Mouse (Mus musculus): ENCODE results near the gene Adcy1. TPM values are rescaled to one million over a fixed set of nuclear protein-coding genes. Genes with fewer than 3 reads are reported as not detected.

The Adcy1 gene
- polyA plus RNA-seq, 1 experiment from 2014 or later = 2.0 TPM

DNA sequence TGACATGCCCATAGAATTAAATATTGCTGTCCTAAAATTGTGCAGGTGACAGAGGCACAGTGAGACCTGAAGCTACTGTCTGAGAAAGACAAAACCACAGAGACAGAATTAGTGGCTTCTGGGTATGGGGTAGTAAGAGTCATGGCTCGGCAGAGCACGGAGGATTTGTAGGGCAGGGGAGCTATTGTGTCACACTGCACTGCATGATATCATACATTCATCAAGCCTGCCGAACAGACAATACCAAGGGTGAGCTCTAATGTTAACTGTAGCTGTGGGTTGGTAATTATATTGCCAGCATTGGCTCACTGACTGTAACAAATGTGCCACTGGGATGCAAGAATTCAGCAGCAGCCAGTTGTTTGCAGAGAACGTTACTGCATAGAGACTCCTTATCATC, 101.1 kb downstream of the Adcy1 start:
- H3K4me2 ChIP-seq (ENCODE audit: low read depth) = no peak overlapping the region
- no peaks in the 10 kb centered on the region for H3K9me3 ChIP-seq (ENCODE audit: control insufficient read depth, low read length)
- DNase-seq (ENCODE audit: low spot score) (no peak), ATAC-seq (ENCODE audit: insufficient read depth, low FRiP score, low TSS enrichment) (peak; percentile 52; the same call in 1 of the 2 replicates)
- H3K36me3 ChIP-seq (ENCODE audit: control insufficient read depth, insufficient read depth, low read length) = no peaks in the 10 kb centered on the region
- H3K4me1 ChIP-seq (ENCODE audit: control insufficient read depth, insufficient read depth, low read length) = no peaks in the 10 kb centered on the region
- no peaks in the 10 kb centered on the region for H3K27me3 ChIP-seq (ENCODE audit: control insufficient read depth, insufficient read depth, low read length)
- H3K4me3 ChIP-seq (ENCODE audit: low read depth, low read length) = no peak overlapping the region
- no peak overlapping the region for H3K27ac ChIP-seq (ENCODE audit: low read depth, low read length)
- no peak overlapping the region for H3K9ac ChIP-seq (ENCODE audit: low read length)
- 58% methylated on average over 4 of the region's 4 CpGs for WGBS

DNA sequence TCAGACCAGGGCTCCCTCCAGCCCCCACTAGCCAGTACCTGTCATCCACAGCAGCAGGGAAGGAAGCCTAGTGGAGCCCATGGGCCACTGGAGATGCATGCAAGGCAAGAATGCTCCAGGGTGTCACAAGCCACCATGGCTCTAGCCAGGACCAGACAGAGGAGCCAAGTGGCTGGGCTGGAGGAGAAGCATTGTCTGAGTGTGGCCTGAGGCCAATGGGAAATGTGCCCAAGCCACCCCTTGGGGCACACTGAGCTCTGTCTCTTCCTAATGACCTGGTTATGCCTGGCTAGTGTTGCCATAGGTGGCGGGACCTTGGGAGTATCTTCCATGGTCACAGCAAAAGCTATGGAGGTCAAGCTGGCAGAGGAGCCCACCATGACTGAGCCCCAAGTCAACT, 106.4 kb downstream of the Adcy1 start:
- Histone ChIP-seq H3K4me2 (ENCODE audit: low read depth) (no peak overlapping the region), H3K9me3 (ENCODE audit: control insufficient read depth, low read length) (no peaks in the 10 kb centered on the region), H3K9ac (ENCODE audit: low read length) (no peak overlapping the region), H3K27me3 (ENCODE audit: control insufficient read depth, insufficient read depth, low read length) (no peaks in the 10 kb centered on the region), H3K27ac (ENCODE audit: low read depth, low read length) (no peak overlapping the region), H3K4me1 (ENCODE audit: control insufficient read depth, insufficient read depth, low read length) (no peaks in the 10 kb centered on the region), H3K4me3 (ENCODE audit: low read depth, low read length) (no peak overlapping the region), H3K36me3 (ENCODE audit: control insufficient read depth, insufficient read depth, low read length) (no peaks in the 10 kb centered on the region; the same call in 1 of the 2 replicates)
- no peak for DNase-seq (ENCODE audit: low spot score)
- WGBS = 100% methylated on average over 1 of the region's 1 CpGs
- no peak for ATAC-seq (ENCODE audit: insufficient read depth, low FRiP score, low TSS enrichment)

DNA sequence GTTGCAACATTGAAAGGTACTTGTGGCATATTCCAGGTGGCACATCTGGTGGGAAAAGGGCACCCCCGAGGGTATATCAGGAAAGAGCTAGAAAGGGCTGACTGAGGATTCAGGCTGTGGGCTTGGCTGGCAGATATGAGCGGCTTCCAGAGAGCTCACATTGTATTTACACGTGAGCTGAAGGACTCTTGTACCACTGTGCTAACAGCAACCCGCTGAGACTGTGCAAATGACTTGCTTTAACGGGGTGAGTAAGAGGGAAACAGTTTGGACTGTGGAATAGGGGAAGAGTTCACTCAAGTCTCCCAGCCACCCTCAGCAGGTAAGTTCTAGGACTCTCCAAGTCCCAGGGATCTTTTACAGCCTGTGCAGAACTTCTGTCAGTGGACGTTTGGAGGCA, 110.4 kb downstream of the Adcy1 start:
- no peak overlapping the region for H3K27ac ChIP-seq (ENCODE audit: low read depth, low read length)
- no peak overlapping the region for H3K4me2 ChIP-seq (ENCODE audit: low read depth)
- no peak overlapping the region for H3K9ac ChIP-seq (ENCODE audit: low read length)
- ATAC-seq (ENCODE audit: insufficient read depth, low FRiP score, low TSS enrichment) (no peak), DNase-seq (ENCODE audit: low spot score) (no peak)
- H3K4me3 ChIP-seq (ENCODE audit: low read depth, low read length) = no peak overlapping the region
- H3K4me1 ChIP-seq (ENCODE audit: control insufficient read depth, insufficient read depth, low read length) = no peaks in the 10 kb centered on the region
- WGBS = 87% methylated on average over 6 of the region's 6 CpGs
- H3K36me3 ChIP-seq (ENCODE audit: control insufficient read depth, insufficient read depth, low read length) = no peaks in the 10 kb centered on the region; the same call in 1 of the 2 replicates
- H3K9me3 ChIP-seq (ENCODE audit: control insufficient read depth, low read length) = no peaks in the 10 kb centered on the region
- no peaks in the 10 kb centered on the region for H3K27me3 ChIP-seq (ENCODE audit: control insufficient read depth, insufficient read depth, low read length)

DNA sequence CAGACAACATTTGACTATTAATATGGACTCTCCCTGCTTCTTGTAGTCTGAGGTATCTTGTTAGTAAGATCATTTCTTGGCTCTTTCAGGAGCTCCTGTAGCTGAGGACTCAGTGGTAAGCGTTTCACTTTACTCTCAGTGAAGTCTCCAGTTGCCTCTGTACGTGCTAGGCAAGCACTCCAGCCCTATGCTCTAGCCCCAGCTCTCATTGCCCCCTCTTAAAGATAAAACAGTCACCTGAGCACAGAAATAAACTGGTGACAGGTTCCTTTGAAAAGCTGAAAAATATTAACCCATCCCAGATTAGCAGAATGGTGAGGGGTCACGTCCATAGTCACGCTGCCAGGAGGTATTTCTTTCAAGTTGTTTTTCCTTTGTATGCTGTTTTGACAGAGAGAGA, 115.4 kb downstream of the Adcy1 start:
- no peaks in the 10 kb centered on the region for H3K36me3 ChIP-seq (ENCODE audit: control insufficient read depth, insufficient read depth, low read length)
- H3K9ac ChIP-seq (ENCODE audit: low read length) = no peak overlapping the region
- ATAC-seq (ENCODE audit: insufficient read depth, low FRiP score, low TSS enrichment) (no peak), DNase-seq (ENCODE audit: low spot score) (no peak)
- no peak overlapping the region for H3K4me2 ChIP-seq (ENCODE audit: low read depth)
- WGBS = 80% methylated on average over 4 of the region's 4 CpGs
- no peaks in the 10 kb centered on the region for H3K27me3 ChIP-seq (ENCODE audit: control insufficient read depth, insufficient read depth, low read length)
- no peak overlapping the region for H3K4me3 ChIP-seq (ENCODE audit: low read depth, low read length)
- H3K27ac ChIP-seq (ENCODE audit: low read depth, low read length) = no peak overlapping the region
- no peaks in the 10 kb centered on the region for H3K9me3 ChIP-seq (ENCODE audit: control insufficient read depth, low read length)
- no peaks in the 10 kb centered on the region for H3K4me1 ChIP-seq (ENCODE audit: control insufficient read depth, insufficient read depth, low read length)

DNA sequence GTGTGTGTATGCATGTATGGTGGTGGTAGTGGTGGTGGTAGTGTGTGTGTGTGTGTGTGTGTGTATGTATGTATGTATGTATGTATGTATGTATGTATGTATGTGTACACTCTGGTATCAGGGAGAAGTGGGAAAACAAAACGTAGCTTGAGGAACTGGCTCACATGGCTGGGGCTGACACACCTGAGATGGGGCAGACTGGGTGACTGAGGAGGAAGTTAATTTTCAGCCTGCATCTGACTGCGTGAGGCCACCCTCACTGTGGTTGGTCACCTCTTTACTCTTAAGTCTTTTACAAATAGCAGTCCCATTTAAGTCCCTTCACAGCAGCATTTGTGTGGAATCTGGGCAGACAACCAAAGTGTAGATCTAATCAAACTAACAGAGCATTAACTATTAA, 116.0 kb downstream of the Adcy1 start:
- 94% methylated on average over 2 of the region's 2 CpGs for WGBS

DNA sequence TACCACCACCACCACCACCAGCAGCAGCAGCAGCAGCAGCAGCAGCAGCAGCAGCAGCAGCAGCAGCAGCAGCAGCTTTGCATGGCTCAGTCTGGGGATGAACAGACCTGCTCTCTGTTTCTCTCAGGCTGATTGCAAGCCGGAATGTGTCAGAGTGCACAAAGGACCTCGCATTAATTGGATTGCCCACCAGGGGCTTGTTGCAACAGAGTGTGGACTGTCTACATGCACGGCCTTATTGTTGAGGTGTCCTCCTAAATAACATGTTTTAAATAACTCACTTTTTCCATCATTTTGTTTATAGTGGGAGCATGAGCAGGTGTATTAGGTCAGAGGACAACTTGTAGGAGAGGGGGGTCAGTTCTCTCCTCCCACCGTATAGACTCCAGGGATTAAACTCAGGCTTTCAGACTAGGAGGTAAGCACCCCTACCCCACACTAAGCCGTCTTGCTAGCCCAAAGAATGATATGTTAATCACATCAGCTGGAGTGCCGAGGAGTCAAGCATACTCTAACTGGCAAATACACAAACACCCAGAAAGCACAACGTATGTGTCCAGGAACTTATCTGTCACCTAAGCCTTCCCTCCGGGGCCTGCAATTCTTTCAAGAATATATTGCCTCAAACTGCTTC, 119.2 kb downstream of the Adcy1 start:
- no peaks in the 10 kb centered on the region for H3K4me1 ChIP-seq (ENCODE audit: control insufficient read depth, insufficient read depth, low read length)
- ATAC-seq (ENCODE audit: insufficient read depth, low FRiP score, low TSS enrichment) (peak; percentile 66), DNase-seq (ENCODE audit: low spot score) (peak; percentile 46)
- H3K4me3 ChIP-seq (ENCODE audit: low read depth, low read length) = no peak overlapping the region
- no peak overlapping the region for H3K9ac ChIP-seq (ENCODE audit: low read length)
- no peaks in the 10 kb centered on the region for H3K36me3 ChIP-seq (ENCODE audit: control insufficient read depth, insufficient read depth, low read length)
- no peak overlapping the region for H3K4me2 ChIP-seq (ENCODE audit: low read depth)
- H3K9me3 ChIP-seq (ENCODE audit: control insufficient read depth, low read length) = no peaks in the 10 kb centered on the region
- no peak overlapping the region for H3K27ac ChIP-seq (ENCODE audit: low read depth, low read length)
- WGBS = 48% methylated on average over 8 of the region's 8 CpGs
- no peaks in the 10 kb centered on the region for H3K27me3 ChIP-seq (ENCODE audit: control insufficient read depth, insufficient read depth, low read length)

More for the DNA sequence above, 116.0 kb downstream of the Adcy1 start:
- H3K4me2 ChIP-seq (ENCODE audit: low read depth) = no peak overlapping the region
- no peaks in the 10 kb centered on the region for H3K27me3 ChIP-seq (ENCODE audit: control insufficient read depth, insufficient read depth, low read length)
- no peak overlapping the region for H3K4me3 ChIP-seq (ENCODE audit: low read depth, low read length)
- H3K27ac ChIP-seq (ENCODE audit: low read depth, low read length) = no peak overlapping the region
- no peaks in the 10 kb centered on the region for H3K36me3 ChIP-seq (ENCODE audit: control insufficient read depth, insufficient read depth, low read length)
- no peak overlapping the region for H3K9ac ChIP-seq (ENCODE audit: low read length)
- no peaks in the 10 kb centered on the region for H3K4me1 ChIP-seq (ENCODE audit: control insufficient read depth, insufficient read depth, low read length)
- no peak for ATAC-seq (ENCODE audit: insufficient read depth, low FRiP score, low TSS enrichment)
- no peak for DNase-seq (ENCODE audit: low spot score)
- no peaks in the 10 kb centered on the region for H3K9me3 ChIP-seq (ENCODE audit: control insufficient read depth, low read length)

DNA sequence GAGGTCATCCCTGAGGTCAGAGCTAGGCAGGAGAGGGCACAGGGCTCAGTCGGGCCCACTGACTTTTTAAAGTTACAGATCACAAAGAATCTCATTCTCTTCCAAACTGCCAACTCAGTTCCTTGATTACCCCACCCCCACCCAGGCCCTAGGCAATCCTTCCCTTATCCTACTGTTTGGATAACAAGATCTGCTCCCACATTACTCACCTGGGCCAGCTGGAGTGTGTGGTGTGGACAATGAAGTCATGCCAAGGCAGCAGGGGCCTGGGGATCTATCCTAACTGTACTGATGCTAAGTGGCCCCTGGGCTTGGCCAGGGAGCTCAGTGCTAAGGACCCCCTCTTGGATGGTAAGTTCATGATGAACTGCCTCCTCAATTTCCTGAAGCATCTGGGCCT, 121.1 kb downstream of the Adcy1 start:
- WGBS = 31% methylated on average over 1 of the region's 1 CpGs
- ATAC-seq (ENCODE audit: insufficient read depth, low FRiP score, low TSS enrichment) = no peak
- Histone ChIP-seq H3K9me3 (ENCODE audit: control insufficient read depth, low read length) (no peaks in the 10 kb centered on the region), H3K9ac (ENCODE audit: low read length) (no peak overlapping the region), H3K4me3 (ENCODE audit: low read depth, low read length) (no peak overlapping the region), H3K27me3 (ENCODE audit: control insufficient read depth, insufficient read depth, low read length) (no peaks in the 10 kb centered on the region), H3K4me2 (ENCODE audit: low read depth) (no peak overlapping the region), H3K27ac (ENCODE audit: low read depth, low read length) (no peak overlapping the region), H3K4me1 (ENCODE audit: control insufficient read depth, insufficient read depth, low read length) (no peaks in the 10 kb centered on the region), H3K36me3 (ENCODE audit: control insufficient read depth, insufficient read depth, low read length) (no peaks in the 10 kb centered on the region)
- no peak for DNase-seq (ENCODE audit: low spot score)

DNA sequence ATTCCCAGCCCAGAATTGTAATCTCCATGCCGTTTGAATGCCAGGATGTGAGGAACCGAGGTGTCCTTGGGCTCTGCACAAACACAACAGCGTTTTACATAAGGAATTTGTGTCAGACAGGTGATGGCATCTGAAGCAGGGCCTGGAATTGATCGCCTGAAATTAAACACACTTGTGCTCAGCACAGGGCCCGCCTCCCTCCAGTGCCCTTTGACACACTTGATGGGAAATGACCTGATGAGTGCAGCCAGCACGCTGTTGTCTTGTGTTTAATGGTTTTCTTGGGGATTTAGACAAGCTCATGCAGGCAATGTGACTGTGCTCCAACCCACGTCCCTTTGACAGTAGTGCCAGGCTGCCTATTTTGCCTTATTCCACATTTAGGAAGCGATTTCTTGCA, 124.2 kb downstream of the Adcy1 start:
- ATAC-seq (ENCODE audit: insufficient read depth, low FRiP score, low TSS enrichment) (no peak), DNase-seq (ENCODE audit: low spot score) (no peak)
- no peaks in the 10 kb centered on the region for H3K4me1 ChIP-seq (ENCODE audit: control insufficient read depth, insufficient read depth, low read length)
- WGBS = 70% methylated on average over 8 of the region's 8 CpGs
- H3K9me3 ChIP-seq (ENCODE audit: control insufficient read depth, low read length) = no peaks in the 10 kb centered on the region
- no peak overlapping the region for H3K4me3 ChIP-seq (ENCODE audit: low read depth, low read length)
- no peak overlapping the region for H3K9ac ChIP-seq (ENCODE audit: low read length)
- no peak overlapping the region for H3K27ac ChIP-seq (ENCODE audit: low read depth, low read length)
- H3K36me3 ChIP-seq (ENCODE audit: control insufficient read depth, insufficient read depth, low read length) = no peaks in the 10 kb centered on the region
- H3K4me2 ChIP-seq (ENCODE audit: low read depth) = no peak overlapping the region
- no peaks in the 10 kb centered on the region for H3K27me3 ChIP-seq (ENCODE audit: control insufficient read depth, insufficient read depth, low read length)

DNA sequence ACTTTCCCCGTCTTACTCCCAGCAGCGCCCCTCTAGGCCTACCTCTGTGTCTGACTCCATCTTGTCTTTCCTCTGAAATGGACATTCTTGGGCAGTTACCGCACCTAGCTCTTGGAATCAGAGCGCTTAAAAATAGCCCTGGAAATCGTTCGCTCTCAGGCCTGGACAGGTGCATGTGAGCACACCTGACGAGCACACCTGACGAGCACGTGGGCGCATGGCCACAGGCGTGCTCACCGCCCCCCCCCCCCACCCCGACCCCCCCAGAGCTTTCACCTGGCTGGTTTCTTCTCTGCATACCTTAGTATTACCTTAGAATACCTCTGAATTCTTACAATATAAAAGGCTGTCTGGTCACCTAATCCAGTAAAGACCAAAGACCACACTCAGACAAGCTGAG, 125.2 kb downstream of the Adcy1 start, which contains the start of gene Gm11985:
Gene Gm11985, minus strand, starts transcription at position 101 of the 400 bp plus-strand sequence.
- H3K27ac ChIP-seq (ENCODE audit: low read depth, low read length) = no peak within 1 kb of the TSS
- no peaks in the 10 kb centered on the region for H3K36me3 ChIP-seq (ENCODE audit: control insufficient read depth, insufficient read depth, low read length)
- no peaks in the 10 kb centered on the region for H3K4me1 ChIP-seq (ENCODE audit: control insufficient read depth, insufficient read depth, low read length)
- H3K4me3 ChIP-seq (ENCODE audit: low read depth, low read length) = no peak within 1 kb of the TSS
- H3K4me2 ChIP-seq (ENCODE audit: low read depth) = no peak within 1 kb of the TSS
- no peaks in the 10 kb centered on the region for H3K9me3 ChIP-seq (ENCODE audit: control insufficient read depth, low read length)
- no peaks in the 10 kb centered on the region for H3K27me3 ChIP-seq (ENCODE audit: control insufficient read depth, insufficient read depth, low read length)
- WGBS = 87% methylated on average over 13 of the region's 13 CpGs
- H3K9ac ChIP-seq (ENCODE audit: low read length) = no peak within 1 kb of the TSS
- DNase-seq (ENCODE audit: low spot score) = no peak
- no peak for ATAC-seq (ENCODE audit: insufficient read depth, low FRiP score, low TSS enrichment)

Measured in neural tube, embryonic 11.5 days (tissue).